Mouse (Mus musculus) A20 (cell line): ENCODE measurements around the gene Mex3d.
"Not testable (repeated sequence)": the region's sequence is repeated elsewhere in the genome, so short reads cannot be mapped to it uniquely, and the experiment has no call there.

Source experiments
- DNase-seq: peaks from one replicate; pipeline ENCODE4 v3.0.0-alpha.2; 2011; ENCODE audit warnings: low read depth, low spot score

Gene Mex3d

GRCm38 (mm10) chr10:80356001-80356682, 31.3 kb downstream of the Mex3d start, which contains the start of gene Plk5:
Gene Plk5 (plus strand): TSS chr10:80356459.
- DNase-seq: no peak

DNA sequence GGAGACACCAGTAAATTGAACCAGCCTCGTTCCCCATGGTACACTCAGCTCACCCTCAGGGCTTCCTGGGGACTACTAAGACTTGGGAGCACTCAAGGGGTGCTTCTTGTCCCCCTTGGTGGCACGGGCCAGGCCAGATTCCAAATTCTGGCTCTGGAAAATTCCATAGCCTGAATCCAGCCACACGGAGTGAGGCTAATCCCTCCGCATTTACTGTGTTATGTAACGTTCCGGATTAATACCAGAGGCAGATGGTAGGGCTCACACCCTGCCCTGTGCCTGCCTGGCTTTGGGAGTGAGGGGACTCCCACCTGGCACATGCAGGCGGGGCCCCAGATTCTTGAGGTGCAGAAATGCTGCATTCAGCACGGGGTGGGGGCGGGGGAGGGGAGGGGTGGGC, 32.0 kb downstream of the Mex3d start:
- DNase-seq: no peak

GRCm38 (mm10) chr10:80352727-80353126, 34.7 kb downstream of the Mex3d start:
- DNase-seq: no peak

- no peak for DNase-seq
Measured at GRCm38 (mm10) chr10:80351896-80352295, 35.6 kb downstream of the Mex3d start.

DNA sequence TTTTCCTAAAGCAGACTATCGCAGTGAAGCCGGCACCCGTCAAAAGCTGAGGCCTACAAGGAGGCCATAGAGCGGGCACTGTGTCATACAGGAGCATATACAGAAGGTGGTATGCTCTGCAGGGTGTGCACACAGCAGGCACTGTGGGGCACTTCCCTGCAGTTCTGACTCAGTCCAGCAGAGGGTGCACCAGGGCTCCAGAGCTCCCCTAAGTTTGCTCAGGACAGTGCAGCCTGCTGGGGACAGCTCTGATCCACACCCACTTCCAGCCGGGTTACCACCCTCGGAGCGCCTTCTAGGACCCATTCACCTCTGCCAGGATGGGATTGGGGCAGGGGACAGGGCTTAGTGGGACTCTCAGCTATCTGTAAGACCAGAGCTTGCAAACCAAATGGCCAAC, 37.2 kb downstream of the Mex3d start:
- DNase-seq: peak; percentile 83

DNA sequence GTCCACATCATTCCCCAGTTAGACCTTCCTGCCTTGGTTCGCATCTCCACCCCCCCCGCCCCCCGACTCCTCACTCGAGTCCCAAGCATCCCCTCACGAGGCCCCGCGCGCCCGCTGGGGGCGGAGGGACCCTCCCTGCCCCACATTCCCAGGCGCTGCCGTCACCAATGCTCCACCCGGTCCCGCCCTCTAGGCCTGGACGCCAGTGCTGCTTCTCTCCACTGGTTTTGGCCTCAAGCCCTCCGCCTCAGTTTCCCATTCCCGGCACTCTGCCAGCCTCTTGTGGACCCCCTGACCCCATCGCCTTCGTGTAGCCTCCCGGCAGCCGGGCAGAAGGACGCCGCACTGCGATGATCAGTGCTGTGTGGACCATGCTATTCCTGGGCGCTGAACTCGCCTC, 38.5 kb downstream of the Mex3d start:
- no peak for DNase-seq

GRCm38 (mm10) chr10:80348244-80348781, 39.1 kb downstream of the Mex3d start, which contains the start of gene Adamtsl5:
Gene Adamtsl5 (minus strand): TSS chr10:80348412.
- DNase-seq: peak; percentile 78

DNA sequence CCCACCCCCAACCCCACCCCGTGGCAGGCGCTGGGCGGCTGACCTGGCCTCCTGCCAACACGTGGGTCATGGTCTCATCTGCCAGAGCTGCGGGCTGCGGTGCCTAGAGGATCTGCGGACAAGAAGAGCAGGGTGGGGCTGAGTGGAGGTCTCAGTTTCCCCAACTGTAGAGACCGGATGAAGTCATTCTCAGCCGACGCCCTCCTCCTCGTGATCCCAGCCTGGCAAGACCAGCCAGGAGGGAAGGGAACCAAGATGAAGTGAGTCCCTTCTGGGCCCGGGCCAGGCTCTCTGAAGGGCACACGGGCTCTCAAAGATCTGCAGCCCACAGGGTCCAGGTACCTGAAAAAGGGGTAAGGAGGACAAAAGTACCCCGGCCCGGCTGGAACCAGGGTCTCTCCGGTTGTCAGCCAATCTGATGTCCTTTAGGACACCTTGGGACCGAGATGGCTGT, 39.9 kb downstream of the Mex3d start:
- no peak for DNase-seq

DNA sequence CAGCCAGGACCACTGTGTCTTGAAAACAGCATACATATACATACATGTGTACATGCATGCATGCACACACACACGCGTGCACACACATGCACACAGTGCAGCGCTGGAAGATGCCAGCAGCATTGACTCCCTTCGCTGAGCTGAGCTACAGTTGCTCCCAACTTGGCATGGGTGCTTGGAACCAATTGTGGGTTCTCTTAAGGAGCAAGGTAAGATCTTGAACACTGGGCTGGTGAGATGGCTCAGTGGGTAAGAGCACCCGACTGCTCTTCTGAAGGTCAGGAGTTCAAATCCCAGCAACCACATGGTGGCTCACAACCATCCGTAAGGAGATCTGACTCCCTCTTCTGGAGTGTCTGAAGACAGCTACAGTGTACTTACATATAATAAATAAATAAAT, 41.5 kb downstream of the Mex3d start:
- not testable (repeated sequence) for DNase-seq

DNA sequence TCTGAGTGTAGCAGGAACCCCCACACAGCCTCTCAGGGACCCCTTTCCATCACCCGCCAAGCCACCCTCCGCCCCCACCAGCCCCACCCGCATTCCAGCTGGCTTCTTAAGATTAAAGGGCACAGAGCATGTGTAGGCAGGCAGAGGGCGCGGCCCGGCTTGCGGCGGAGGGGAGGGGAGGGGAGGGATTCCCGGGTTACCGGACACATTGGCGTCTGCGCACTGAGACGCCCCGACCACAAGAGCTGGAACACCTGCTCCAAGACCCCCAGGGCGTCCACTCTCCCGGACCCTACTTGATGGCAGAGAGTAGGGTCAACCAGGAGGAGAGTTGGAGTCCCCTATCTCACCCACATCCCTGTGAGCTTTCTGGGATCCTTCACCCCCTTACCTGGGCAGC, 42.3 kb downstream of the Mex3d start:
- DNase-seq: no peak

- no peak for DNase-seq
Measured at GRCm38 (mm10) chr10:80344131-80344661, 43.3 kb downstream of the Mex3d start.

DNA sequence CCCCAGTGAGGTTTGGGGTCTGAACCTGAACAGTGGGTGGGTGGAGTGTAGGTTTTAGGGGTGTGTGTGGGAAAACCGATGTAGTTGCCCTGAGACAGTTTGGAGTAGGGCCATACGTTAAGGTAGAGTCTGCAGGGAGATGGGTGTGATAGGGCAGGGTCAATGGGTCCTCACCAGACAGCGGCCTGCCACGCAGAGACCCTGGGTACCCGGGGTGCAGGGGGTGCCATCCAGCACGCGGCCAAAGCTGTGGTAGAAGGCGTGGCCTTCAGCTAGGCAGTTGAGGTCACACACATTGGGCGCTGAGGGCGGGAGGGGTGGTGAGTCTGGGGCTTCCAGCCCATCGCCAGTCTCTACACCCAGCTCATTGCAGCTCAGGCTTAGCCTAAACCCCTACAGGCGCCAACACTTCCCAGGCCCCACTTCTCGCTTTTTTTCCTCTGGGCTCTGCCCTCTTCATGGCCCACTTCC, 44.0 kb downstream of the Mex3d start:
- no peak for DNase-seq

DNA sequence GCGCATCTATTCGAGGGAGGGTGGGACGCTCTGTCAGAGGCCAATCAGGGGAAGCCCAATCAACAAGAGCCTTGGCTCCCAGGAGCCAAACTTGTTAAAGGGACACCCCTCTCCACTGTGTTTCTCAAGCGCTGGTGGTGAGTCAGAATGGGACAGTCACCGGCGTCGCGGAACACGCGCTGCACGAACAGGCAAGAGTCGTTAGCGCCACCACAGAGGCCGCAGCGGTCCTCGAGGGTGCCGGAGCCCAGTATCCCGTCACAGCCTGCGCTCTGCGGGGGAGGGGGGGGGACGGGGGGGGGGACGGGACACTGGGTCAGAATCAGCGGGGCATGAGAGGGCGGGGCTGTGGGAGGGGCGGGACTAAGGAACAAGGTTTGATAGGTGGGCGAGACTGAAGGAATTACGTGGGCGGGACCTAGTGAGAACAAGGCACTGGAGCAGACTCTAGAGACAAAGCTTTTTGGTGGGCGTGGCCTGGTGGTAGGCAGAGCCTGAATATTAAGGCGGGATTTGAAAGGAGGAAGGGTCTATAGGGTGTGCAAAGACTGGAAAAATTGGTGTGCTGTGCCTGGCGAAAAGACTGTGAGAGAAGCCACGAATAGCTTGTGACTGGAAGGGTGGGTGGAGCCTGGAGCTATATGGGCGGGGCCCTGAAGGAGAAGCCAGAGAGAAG, 44.6 kb downstream of the Mex3d start:
- no peak for DNase-seq

DNA sequence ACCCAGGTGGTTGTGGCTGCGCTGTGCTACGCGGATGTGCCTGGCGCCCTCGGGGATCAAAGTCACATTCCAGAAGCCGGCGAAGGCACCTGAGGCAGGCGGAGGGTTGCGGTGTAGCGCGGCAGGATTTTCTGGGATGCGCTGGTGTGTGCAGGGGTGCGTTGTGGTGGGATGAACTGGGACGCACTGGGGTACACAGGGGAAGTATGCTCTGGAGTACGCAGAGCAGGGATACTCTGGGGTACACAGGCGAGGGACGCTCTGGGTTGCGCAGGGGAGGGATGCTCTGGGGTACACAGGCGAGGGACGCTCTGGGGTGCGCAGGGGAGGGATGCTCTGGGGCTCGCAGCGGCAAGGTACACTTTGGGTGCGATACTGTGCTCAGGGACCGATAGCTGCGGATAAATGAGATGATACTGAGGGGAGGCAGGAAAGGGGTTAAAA, 45.1 kb downstream of the Mex3d start:
- DNase-seq: no peak

- DNase-seq: no peak
Measured at GRCm38 (mm10) chr10:80341491-80342304, 45.8 kb downstream of the Mex3d start.

- DNase-seq: no peak
Measured at GRCm38 (mm10) chr10:80341026-80341425, 46.4 kb downstream of the Mex3d start.

- DNase-seq: peak; percentile 84
Measured at GRCm38 (mm10) chr10:80339941-80340750, 47.3 kb downstream of the Mex3d start.

DNA sequence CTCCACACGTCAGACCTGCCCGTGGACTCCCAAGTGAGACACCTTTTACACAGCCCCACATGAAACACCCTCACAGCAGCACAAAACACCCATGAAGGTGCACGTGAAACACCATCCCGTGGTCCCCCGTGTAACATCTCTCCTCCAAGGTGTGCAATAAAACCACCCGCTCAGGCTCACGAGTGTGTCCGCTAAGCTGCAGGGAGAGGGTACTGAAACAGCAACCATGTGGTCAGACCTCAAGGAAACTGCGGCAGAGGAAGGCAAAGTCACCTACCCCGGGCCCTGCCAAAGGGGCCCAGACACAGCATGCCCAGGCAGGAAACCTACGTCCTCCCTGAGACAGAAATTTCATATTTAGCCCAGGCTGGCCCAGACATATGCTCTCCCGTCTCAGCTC, 51.2 kb downstream of the Mex3d start:
- DNase-seq: no peak

DNA sequence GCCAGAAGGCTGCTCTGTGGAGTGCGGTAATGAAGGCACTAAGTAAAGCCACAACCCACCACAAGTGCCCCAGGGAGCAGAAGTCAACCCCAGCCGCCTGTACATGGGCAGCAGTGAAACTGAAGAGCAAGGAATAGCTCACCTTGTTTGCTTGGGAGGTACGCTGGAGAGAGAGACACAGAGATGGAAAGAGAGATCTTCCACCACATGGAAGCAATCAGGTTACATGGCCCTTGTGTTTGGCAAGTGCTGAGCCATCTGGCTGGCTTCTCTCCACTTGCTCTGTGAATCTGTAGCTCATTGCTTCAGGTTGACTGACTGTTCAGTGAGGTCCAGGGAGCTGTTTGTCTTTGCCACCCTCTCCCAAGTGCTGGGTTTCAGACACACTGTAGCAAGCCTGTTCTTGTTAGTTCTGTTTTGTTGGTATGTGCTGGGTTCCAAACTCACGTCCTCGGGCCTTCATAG, 54.9 kb downstream of the Mex3d start:
- DNase-seq: no peak
